Mouse (Mus musculus): ENCODE results near the gene Lin9. TPM values are rescaled to one million over a fixed set of nuclear protein-coding genes. Genes with fewer than 3 reads are reported as not detected.
"Not testable (repeated sequence)": the region's sequence is repeated elsewhere in the genome, so short reads cannot be mapped to it uniquely, and the experiment has no call there.

The Lin9 gene
- polyA plus RNA-seq (2021) = 13.7 TPM

GRCm38 (mm10) chr1:180641137-180641517 lies at the start of gene Lin9:
Gene Lin9 (plus strand): TSS chr1:180641150.
- ATAC-seq (peak; percentile 67), DNase-seq (ENCODE audit: low read depth, low spot score) (no peak)
- no peaks in the 10 kb centered on the region for H3K27me3 ChIP-seq
- ChIA-PET POLR2A (no interaction called here), CTCF (interaction anchor here (1.1 kb wide), 1 partner anchor 34 kb away, joined by 3 read pairs; no protein-coding TSS in a partner anchor)
- in situ Hi-C loops (cut with MboI; ENCODE audit: low pct_unique_long_range_greater_than_20kb) = no loop called here
- no peak for TF ChIP-seq CTCF (IDR thresholded peaks at IDR 0.05)

DNA sequence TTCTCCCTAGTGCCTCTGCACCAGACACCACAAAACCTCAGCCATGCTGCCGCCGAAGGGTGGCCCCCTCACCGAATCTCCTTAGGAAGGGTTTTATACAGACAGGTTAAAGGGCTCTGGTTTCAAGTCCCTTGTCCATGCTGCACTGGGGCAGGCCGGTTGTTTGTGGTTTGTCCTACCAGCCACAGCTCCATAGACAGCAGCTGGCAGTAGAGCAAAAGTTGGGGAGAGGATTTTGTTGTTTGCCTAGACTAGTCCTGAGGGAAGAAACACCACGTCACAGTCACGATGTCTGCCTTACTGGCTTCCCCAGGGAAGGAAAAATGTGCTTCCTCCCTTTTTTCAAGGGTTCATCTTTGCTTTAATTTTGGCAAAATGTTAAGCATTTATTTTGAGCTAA lies 40.4 kb upstream of the Lin9 start:
- ATAC-seq (no peak), DNase-seq (ENCODE audit: low read depth, low spot score) (no peak)
- no peak for TF ChIP-seq CTCF (IDR thresholded peaks at IDR 0.05)
- in situ Hi-C loops (cut with MboI; ENCODE audit: low pct_unique_long_range_greater_than_20kb) = no loop called here
- H3K27me3 ChIP-seq = no peaks in the 10 kb centered on the region
- POLR2A ChIA-PET = no interaction called here
- CTCF ChIA-PET = no interaction called here

- ChIA-PET CTCF (no interaction called here), POLR2A (no interaction called here)
- in situ Hi-C loops (cut with MboI; ENCODE audit: low pct_unique_long_range_greater_than_20kb) = no loop called here
- ATAC-seq (no peak), DNase-seq (ENCODE audit: low read depth, low spot score) (no peak)
- H3K27me3 ChIP-seq = no peaks in the 10 kb centered on the region
- no peak for TF ChIP-seq CTCF (IDR thresholded peaks at IDR 0.05)
These were observed 39.1 kb upstream of the Lin9 start for GRCm38 (mm10) chr1:180601806-180602205.

GRCm38 (mm10) chr1:180604579-180604978 lies 36.4 kb upstream of the Lin9 start:
- POLR2A ChIA-PET = no interaction called here
- no peak for ATAC-seq
- DNase-seq (ENCODE audit: low read depth, low spot score) = no peak
- no peaks in the 10 kb centered on the region for H3K27me3 ChIP-seq
- CTCF ChIA-PET = no interaction called here
- in situ Hi-C loops (cut with MboI; ENCODE audit: low pct_unique_long_range_greater_than_20kb) = no loop called here
- no peak for TF ChIP-seq CTCF (IDR thresholded peaks at IDR 0.05)

- in situ Hi-C loops (cut with MboI; ENCODE audit: low pct_unique_long_range_greater_than_20kb) = no loop called here
- ChIA-PET POLR2A (interaction anchor here (0.6 to 1.3 kb wide), 2 partner anchors 33 to 35 kb away, joined by 3 to 4 read pairs; no protein-coding TSS in a partner anchor), CTCF (interaction anchor here (0.8 kb wide), 1 partner anchor 16 kb away, joined by 3 read pairs; no protein-coding TSS in a partner anchor)
- DNase-seq (ENCODE audit: low read depth, low spot score) = no peak
- H3K27me3 ChIP-seq = no peaks in the 10 kb centered on the region
- TF ChIP-seq CTCF (IDR thresholded peaks at IDR 0.05) = no peak
- ATAC-seq = no peak
These were observed 34.8 kb upstream of the Lin9 start for GRCm38 (mm10) chr1:180606106-180606505.

- ATAC-seq (no peak), DNase-seq (ENCODE audit: low read depth, low spot score) (no peak)
- no peak for TF ChIP-seq CTCF (IDR thresholded peaks at IDR 0.05)
- CTCF ChIA-PET = interaction anchor here (1.6 kb wide), 1 partner anchor 34 kb away, joined by 3 read pairs; the partner anchor contains the start of gene Lin9
- in situ Hi-C loops (cut with MboI; ENCODE audit: low pct_unique_long_range_greater_than_20kb) = no loop called here
- H3K27me3 ChIP-seq = no peaks in the 10 kb centered on the region
- POLR2A ChIA-PET = interaction anchor here (0.6 to 1.3 kb wide), 2 partner anchors 32 to 36 kb away, joined by 3 to 4 read pairs; no protein-coding TSS in a partner anchor
These were observed 34.0 kb upstream of the Lin9 start for GRCm38 (mm10) chr1:180606796-180607577.

GRCm38 (mm10) chr1:180607578-180607879 lies 33.4 kb upstream of the Lin9 start:
- in situ Hi-C loops (cut with MboI; ENCODE audit: low pct_unique_long_range_greater_than_20kb) = no loop called here
- TF ChIP-seq CTCF (IDR thresholded peaks at IDR 0.05) = no peak
- CTCF ChIA-PET = interaction anchor here (1.6 kb wide), 1 partner anchor 33 kb away, joined by 3 read pairs; the partner anchor contains the start of gene Lin9
- no peaks in the 10 kb centered on the region for H3K27me3 ChIP-seq
- DNase-seq (ENCODE audit: low read depth, low spot score) (no peak), ATAC-seq (no peak)
- POLR2A ChIA-PET = interaction anchor here (1.3 kb wide), 1 partner anchor 31 kb away, joined by 3 read pairs; no protein-coding TSS in a partner anchor

DNA sequence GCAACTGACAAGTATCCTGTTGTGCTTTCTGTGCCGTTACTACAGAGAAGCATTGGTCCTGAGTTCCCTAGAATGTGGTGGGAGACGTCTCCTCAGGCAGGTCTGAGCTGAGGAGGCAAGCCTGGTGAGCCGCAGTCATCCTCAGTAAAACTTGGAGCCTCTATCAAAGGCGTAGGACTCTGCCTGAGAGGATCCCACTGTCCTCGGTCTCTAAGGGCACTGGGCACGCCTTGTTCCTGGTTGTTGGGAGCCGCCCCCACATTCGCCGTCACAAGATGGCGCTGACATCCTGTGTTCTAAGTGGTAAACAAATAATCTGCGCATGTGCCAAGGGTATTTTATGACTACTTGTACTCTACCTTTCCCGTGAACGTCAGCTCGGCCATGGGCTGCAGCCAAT lies 29.1 kb upstream of the Lin9 start:
- CTCF ChIA-PET; H3K27me3 ChIP-seq; DNase-seq (ENCODE audit: low read depth, low spot score); POLR2A ChIA-PET; ATAC-seq; in situ Hi-C loops (cut with MboI; ENCODE audit: low pct_unique_long_range_greater_than_20kb): not testable (repeated sequence)

GRCm38 (mm10) chr1:180616762-180617161 lies 24.2 kb upstream of the Lin9 start:
- ATAC-seq (no peak), DNase-seq (ENCODE audit: low read depth, low spot score) (no peak)
- TF ChIP-seq CTCF (IDR thresholded peaks at IDR 0.05) = no peak
- H3K27me3 ChIP-seq = no peaks in the 10 kb centered on the region
- POLR2A ChIA-PET = no interaction called here
- CTCF ChIA-PET = interaction anchor here (1.0 kb wide), 1 partner anchor 9 kb away, joined by 3 read pairs; no protein-coding TSS in a partner anchor
- in situ Hi-C loops (cut with MboI; ENCODE audit: low pct_unique_long_range_greater_than_20kb) = no loop called here

DNA sequence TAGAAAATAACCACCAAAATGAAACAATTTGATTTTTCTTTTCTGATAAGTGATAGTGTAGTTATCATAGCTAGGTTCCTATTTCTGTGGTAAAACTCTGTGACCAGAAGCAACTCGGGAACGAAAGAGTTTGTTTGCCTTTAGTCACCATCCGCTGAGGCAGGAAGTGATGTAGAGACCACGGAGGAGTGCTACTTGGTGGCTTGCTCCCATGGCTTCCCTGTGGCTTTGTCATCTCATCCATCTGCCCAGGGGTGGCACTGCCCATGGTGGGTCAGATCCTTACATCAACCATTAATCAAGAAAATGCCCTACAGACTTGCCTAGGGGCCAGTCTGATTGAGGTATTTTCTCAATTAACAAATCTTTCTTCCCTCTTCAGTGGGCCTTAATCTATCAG lies 18.6 kb upstream of the Lin9 start:
- no peak for DNase-seq (ENCODE audit: low read depth, low spot score)
- no peaks in the 10 kb centered on the region for H3K27me3 ChIP-seq
- no peak for TF ChIP-seq CTCF (IDR thresholded peaks at IDR 0.05)
- ChIA-PET POLR2A (interaction anchor here (1.1 kb wide), 1 partner anchor 139 kb away, joined by 3 read pairs; no protein-coding TSS in a partner anchor), CTCF (no interaction called here)
- in situ Hi-C loops (cut with MboI; ENCODE audit: low pct_unique_long_range_greater_than_20kb) = no loop called here
- ATAC-seq = no peak

DNA sequence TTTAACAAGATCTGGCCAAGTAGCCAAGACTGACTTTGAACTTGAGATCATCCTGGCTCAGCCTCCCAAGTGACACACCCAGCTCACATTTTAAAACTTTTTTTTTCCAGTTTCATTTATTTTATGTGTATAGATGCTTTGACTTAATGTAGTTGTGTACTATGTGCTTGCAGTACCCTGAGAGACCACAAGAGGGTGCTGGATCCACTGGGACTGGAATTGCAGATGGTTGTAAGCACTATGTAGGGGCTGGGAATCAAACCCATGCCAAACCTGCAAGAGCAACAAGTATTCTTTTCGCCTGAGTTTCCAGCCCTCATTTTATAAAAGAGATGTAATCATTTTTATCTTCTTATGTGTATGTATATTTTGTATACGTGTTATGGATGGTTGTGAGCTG lies 17.0 kb upstream of the Lin9 start:
- in situ Hi-C loops (cut with MboI; ENCODE audit: low pct_unique_long_range_greater_than_20kb) = no loop called here
- CTCF ChIA-PET = no interaction called here
- ATAC-seq (no peak), DNase-seq (ENCODE audit: low read depth, low spot score) (no peak)
- H3K27me3 ChIP-seq = no peaks in the 10 kb centered on the region
- POLR2A ChIA-PET = no interaction called here
- TF ChIP-seq CTCF (IDR thresholded peaks at IDR 0.05) = peak; percentile 57

Measured in Patski (cell line).